Mouse (Mus musculus): ENCODE measurements around the gene Wfdc9.
"Not testable (repeated sequence)": the region's sequence is repeated elsewhere in the genome, so short reads cannot be mapped to it uniquely, and the experiment has no call there.

The Wfdc9 gene

DNA sequence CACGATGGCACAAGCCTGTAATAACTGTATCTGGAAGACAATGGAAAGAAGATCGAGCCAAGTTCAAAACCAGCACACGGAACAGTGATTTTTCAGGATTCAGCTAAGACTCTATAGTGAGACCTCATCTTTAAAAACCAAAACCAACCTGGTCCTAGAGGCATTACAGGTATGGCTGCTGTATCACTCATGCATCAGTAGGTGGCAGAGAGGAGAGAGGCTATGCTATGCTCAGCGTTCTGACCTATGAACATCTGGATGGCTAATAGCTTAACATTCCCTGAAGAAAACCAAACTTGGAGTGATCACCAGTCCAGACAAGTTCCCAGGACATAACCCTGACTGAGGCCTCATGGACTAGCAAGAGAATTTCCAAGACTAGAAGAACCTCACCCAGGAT, 34.6 kb downstream of the Wfdc9 start:
- in situ Hi-C loops (cut with MboI, MseI) = no loop called here

- in situ Hi-C loops (cut with MboI, MseI) = loop anchor here (5.0 kb wide), 1 partner anchor 37 kb away; no protein-coding TSS in a partner anchor
Observed at GRCm38 (mm10) chr2:164619050-164619449, 37.3 kb downstream of the Wfdc9 start.

- in situ Hi-C loops (cut with MboI, MseI) = loop anchor here (5.0 kb wide), 1 partner anchor 33 kb away; no protein-coding TSS in a partner anchor
Observed at GRCm38 (mm10) chr2:164615386-164615785, 41.0 kb downstream of the Wfdc9 start.

GRCm38 (mm10) chr2:164613471-164613870, 42.9 kb downstream of the Wfdc9 start, which contains the start of the genes Wfdc6b and Wfdc8:
TSS of gene Wfdc6b (plus strand) at chr2:164613522.
TSS of gene Wfdc8 (minus strand) at chr2:164613626.
- in situ Hi-C loops (cut with MboI, MseI) = not testable (repeated sequence)

- in situ Hi-C loops (cut with MboI, MseI) = loop anchor here (10.0 kb wide), 1 partner anchor 1896 kb away; no protein-coding TSS in a partner anchor
Observed at GRCm38 (mm10) chr2:164608781-164609180, 47.6 kb downstream of the Wfdc9 start.

GRCm38 (mm10) chr2:164604411-164604810, 52.0 kb downstream of the Wfdc9 start:
- in situ Hi-C loops (cut with MboI, MseI) = loop anchor here (10.0 kb wide), 1 partner anchor 1900 kb away; no protein-coding TSS in a partner anchor

DNA sequence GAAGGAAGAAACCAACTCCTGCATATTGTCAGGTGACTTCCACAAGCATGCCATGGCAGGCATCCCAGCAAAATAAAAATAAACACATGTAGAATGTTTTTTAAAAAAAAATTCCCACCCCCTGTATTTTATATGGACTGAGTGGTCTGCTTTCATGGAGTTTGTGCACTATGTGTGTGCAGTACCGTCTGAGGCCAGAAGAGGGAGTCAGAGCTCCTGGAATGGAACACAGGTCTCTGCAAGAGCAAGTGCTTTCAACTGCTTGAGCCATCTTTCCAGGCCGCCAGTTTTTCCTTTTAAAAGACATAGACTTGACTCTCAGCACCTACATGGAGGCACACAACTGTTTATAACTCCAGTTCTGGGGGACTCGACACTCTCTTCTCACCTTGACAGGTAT, 52.9 kb downstream of the Wfdc9 start:
- in situ Hi-C loops (cut with MboI, MseI) = loop anchor here (10.0 kb wide), 1 partner anchor 1901 kb away; no protein-coding TSS in a partner anchor

DNA sequence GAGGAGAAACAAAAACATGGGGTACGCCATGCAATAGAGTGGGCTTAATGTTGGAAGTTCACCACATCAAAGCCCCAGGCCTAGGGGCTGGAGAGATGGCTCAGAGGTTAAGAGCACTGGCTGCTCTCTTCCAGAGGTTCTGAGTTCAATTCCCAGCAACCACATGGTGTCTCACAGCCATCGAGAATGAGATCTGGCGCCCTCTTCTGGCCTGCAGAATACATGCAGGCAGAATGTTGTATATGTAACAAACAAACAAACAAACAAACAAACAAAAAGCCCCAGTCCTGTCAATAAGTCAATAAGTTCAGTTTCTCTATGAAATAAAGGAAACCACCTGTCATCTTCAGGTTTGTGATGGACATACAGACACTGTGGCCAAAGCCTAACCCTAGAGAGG, 56.2 kb downstream of the Wfdc9 start:
- in situ Hi-C loops (cut with MboI, MseI) = loop anchor here (10.0 kb wide), 1 partner anchor 1905 kb away; no protein-coding TSS in a partner anchor

Data from T-helper 2 cell (primary cell).